Mouse (Mus musculus): ENCODE results near the gene Srsf7.
"Not testable (repeated sequence)": the region's sequence is repeated elsewhere in the genome, so short reads cannot be mapped to it uniquely, and the experiment has no call there.

Srsf7 gene

DNA sequence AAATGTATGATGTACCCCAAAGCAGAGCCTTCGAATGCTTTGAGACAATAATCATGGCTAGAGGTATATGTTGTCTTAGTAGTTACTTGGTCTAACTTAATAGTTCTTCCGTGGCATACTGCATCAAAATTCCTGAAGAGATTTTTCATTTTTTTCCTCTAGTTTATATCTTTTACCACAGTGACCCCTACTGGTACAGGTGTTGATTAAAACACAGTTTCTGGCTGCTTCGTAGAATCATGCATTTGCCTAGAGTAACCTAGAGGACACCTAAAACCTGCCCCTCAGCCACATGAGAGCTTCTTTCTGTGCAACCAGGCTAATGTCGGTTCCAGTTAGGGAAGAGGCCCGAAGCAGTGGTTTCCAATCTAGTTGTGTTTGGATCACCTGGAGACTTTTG lies 14.0 kb downstream of the Srsf7 start:
- DNase-seq = peak; percentile 25

DNA sequence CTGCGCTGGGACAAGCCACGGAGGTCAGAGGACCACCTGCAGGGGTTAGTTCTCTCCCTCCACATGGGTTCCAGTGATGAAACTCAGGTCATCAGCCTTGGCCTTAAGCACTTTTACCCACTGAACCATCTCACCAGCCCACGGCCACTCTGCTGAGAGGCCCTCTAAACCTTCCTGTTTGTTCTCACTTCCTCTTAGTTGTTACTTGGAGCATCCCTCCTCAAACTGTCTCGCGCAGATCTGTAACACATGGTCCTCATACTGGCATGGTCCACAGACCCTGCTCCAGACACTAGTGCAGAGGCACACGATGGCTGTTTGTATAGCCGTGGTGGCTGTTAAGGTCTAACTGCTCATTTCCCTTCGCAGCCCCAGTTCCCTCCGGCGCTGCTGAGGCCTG lies 23.5 kb downstream of the Srsf7 start:
- no peak for DNase-seq

DNA sequence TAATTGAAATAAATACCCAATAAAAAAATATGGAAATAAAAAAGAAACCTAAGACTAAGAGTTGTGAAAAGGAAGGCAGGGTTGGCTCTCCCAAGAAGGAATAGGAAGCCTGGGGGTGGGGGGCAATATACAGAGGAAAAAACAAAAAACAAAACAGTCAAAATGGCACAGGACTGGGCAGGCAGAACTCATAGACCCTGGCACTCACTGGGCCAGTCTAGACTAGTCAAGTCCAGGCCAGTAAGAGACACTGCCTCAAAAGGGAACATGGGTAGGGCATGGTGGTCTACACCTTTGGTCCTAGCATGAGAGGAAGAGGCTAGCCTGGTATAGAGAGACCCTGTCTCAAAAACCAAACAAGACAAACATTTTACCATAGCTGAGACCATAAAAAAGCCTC lies 26.6 kb downstream of the Srsf7 start:
- DNase-seq = no peak

DNA sequence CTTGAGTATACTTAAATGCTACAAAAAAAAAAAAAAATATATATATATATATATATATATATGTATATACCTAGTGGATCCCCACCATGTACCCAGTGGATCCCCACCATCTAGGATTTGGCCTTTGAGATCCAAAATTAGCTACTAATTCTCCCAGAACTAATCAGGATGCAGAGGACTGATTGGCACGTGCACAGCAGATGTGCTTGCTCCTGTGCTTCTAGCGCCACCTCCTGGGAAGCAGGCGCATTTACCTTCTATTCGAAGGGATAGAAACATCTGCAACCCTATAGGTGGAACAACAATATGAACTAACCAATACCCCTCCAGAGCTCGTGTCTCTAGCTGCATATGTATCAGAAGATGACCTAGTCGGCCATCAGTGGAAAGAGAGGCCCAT lies 27.1 kb downstream of the Srsf7 start:
- DNase-seq = peak; percentile 80

DNA sequence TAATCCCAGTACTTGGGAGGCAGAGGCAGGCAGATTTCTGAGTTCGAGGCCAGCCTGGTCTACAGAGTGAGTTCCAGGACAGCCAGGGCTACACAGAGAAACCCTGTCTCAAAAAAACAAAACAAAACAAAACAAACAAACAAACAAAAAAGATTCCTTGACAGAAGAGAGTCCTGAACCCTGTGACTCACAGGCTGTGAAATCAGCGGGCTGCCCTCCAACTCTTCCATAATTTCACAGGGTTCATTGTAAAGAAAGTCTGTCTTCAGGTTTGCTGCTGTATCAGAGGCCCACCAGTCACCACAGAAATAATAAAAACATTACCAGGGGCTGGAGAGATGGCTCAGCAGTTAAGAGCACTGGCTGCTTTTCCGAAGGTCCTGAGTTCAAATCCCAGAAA lies 28.3 kb downstream of the Srsf7 start:
- DNase-seq = not testable (repeated sequence)

DNA sequence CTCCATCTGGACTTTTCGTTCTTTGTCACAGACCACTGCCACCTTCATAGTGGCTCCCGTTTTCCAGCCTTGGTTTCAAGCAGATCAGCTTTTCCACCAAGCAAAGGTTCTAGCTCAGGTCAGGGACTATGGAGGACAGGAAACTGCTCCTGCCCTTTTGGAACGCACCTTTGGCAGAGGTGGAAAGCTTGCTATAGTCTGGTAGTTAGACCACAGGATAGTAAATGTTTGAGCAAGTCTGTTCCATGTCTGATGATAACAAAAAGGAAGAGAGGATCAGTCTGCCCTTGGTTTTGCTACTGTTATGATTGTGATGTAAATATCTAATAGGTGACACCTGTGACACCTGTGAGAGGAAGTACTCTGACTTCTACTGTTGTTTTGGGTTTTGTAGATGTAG lies 31.1 kb downstream of the Srsf7 start:
- no peak for DNase-seq

DNA sequence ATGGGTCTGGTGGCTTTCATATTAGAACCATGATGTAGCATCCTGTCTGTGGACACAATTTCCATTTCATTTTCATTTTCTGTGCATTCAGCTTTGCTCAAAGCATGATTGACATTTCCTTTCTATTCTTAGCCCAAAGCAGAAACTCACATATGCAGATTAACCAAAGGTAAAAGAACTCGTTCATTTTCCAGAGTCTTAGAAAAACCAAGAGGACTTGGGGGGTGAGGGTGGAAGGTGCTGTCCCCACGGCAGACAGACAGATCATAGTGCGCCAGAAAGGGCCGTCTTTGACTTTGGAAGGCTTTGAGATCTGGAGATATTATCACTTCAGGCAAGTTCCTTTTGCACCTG lies 31.7 kb downstream of the Srsf7 start:
- DNase-seq = peak; percentile 38

DNA sequence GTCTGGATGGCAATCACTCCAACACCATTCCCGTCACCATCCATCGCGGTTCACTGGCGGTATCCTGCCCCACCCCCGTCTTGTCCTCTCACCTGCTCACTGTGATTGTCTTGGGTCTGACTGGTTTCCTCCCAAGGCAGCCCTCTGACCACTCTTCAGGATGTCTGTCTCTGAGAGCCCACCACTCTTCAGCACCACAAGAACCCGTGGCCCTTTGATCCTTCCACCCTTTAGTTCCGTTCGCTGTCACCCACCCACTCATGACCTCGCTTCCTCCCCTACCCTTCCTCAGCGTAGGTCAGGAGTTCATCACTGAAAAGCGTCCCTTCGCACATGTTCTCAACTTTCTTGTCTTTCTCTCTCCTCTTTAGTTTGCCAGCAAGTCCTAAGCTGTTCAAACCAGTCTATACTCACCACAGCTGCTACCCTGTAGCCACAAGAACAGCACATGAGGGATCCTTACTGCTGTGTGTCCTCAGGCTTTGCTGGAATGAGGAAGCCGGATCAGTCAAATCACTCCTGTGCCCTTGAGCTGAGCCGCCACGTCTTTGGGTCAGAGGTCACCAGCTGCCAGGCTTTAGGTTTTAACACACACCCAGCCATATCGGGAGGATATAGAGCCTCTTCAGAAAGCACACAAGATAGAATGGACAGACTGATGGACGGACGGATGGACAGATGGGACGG lies 32.3 kb downstream of the Srsf7 start:
- peak; percentile 64 for DNase-seq

DNA sequence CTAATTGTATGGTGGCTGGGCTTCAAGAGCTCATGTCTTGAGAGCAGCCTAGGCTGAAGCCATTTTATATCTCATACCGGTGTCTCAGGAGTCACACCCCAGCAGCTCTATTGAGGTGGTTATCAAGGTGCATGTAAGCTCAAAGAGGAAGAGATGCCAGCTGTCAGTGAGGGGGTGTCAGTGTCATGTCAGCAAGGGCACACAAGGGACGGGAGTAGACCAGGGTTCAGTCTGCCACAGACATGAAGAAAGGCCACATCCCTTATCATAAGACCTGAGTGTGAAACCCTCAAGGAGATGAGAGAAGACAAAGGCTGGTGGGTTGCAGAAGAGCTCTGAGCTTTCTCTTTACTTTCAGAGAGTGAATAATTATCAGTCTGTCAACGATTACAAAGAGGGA lies 33.0 kb downstream of the Srsf7 start:
- DNase-seq = peak; percentile 48

DNA sequence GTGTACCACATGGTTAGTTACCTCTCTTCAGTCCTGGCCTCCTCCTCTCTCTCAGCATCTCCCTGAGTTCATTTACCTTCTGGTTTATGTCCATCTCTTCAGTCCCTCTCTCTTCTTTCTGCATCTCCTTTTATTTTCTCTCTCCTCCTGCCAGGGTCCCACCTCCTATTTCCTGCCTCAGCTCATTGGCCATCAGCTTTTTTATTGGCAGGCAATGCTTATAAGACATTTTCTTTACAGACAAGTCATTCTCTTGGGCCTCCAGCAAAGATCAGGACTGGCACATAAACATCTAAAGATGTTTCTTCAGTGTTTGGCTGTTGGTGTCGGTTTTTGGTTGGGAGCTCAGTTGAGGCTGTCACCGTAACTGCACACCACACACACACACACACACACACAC lies 33.4 kb downstream of the Srsf7 start:
- no peak for DNase-seq

DNA sequence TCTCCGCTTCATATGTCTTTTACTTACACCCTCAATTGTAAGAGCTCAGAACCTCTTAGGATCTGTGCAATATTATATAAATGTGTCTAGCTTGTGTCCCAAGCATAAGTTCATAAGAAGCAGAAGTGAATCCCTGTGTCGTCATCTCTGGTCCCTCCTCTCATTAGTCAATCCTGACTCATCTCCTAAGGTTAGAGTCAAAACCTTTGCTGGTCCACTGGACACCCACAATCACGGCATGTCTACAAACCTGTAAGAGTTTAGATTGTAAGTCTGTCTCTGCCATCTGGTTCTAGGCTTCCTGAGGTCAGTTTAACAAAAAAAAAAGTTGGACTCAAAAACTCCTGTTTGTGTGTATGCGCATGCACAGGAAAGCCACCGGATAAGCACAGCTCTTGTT lies 34.3 kb downstream of the Srsf7 start:
- DNase-seq = no peak

DNA sequence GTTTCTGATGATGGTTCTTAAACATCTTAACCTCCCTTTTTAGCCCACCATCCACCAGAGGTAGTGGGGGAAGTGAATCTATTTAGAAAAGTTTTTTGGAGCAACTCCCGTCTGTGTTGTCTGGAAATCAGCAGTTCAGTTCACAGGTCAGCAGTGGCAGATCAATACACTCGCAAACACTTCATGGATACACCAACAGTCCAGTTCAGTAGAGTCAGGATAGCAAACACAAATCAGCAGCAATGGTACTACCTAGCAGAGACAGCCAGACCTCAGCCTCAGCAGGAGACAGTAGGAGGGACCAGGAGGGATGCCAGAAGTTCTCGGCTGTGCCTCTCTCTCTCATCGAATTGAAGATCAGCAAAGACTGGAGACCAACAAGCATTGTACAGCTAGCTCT lies 35.2 kb downstream of the Srsf7 start:
- no peak for DNase-seq

DNA sequence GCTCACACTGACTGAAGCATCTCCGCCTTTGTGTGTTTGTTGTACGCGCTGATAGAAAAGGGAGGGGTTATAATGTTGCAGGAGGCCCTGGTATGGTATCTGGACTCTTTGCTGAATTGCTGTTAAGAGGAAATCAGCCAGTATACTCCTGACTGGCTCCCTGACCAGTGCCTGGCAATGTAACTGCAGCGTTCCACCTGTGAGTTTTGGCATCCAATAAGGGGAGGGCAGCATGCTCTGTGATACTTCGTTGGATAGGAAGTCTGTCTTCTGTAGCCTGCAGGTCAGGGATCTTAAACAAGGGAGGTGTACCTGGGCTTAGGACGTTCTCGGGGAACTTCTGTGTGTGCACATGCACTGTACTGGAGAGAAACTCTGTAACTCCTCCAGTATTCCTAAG lies 36.2 kb downstream of the Srsf7 start:
- DNase-seq = no peak

DNA sequence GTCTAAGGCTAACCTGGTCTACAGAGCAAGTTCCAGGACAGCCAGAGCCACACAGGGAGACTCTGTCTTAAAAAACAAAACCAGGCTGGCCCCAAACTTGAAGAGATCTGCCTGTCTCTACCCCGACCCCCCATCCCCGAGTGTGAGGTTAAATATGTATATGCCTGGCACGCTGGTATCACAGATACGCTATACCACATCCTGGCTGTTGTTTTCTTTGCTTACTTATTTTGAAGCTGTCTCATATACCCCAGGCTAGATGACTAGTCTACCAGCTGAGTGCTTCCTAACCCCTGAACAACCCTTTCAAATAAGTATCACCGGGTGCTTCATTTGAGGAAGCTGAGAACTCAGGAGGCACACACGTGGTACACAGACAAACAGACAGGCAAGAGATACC lies 37.3 kb downstream of the Srsf7 start:
- DNase-seq = peak; percentile 35

DNA sequence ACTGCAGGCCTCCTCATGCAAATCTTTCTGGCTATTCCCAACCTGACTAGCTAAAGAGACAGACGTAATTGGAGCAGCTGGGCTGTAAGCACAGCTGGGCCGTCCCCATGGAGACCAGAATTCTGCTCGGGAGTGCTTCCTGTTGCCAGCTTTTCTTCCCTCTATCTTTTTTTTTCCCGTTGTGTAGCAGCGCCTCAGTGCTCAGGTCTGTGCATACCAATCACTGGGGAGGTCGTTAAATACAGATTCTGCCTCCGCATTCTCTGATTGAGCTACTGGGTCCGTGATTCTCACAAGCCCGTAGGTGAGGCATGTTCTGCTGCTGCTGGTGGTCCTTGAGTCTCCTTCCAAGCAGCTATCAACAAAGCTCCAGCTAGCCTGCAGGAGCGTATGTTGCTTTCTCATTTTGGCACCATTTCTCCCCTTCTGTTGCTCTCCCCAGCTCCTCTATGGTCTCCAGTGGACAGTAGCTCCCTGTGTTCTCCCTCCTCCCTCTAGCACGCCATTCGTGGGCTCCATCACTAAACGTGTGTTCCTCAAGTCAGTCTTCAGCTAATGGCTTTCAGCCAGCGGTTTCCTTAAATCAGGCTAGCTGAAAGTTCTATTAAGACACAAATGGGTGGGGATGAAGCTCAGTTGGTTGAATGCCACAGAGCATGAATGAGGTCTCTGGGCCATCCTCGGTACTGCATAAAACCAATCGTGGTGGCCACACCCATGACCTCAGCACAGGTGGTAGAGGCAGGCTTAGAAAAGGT lies 38.5 kb downstream of the Srsf7 start:
- DNase-seq = no peak

DNA sequence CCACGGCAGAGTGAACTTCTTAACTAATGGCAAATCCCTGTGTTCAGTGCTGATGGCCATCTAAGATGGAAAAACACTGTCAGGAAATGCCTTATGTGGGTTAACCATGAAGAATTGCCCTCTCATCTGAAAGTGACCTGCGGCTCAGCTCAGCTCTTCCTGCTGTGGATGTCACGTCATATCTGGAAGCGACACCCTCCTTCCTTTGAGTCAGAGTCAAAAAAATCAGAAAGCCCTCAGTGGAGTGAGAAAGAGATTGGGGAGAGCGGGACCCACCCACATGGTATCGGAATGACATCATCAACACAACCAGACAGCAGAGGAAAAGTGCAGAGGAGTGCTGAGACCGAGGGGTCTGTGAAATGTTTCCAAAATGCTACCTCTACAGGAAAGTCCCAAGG lies 39.3 kb downstream of the Srsf7 start:
- no peak for DNase-seq

DNA sequence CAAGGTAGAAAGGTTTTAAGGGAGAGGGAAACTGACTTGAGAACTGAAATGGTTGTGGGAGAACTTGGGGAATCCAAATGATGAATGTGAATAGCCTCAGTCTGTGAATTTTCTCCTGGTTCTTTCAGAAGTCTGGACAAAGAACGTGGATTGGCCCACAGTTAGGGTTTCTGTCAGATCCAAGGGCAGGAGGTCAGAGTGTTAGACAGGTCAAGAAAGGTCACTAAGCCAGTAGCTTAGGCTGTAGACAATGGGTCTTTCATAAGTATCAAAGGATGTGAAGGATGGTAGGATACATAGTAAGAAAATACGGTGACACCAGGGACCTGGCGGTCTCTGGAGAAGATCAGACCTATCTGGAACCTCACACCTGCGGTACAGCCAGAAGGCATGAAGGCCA lies 39.7 kb downstream of the Srsf7 start:
- DNase-seq = no peak

DNA sequence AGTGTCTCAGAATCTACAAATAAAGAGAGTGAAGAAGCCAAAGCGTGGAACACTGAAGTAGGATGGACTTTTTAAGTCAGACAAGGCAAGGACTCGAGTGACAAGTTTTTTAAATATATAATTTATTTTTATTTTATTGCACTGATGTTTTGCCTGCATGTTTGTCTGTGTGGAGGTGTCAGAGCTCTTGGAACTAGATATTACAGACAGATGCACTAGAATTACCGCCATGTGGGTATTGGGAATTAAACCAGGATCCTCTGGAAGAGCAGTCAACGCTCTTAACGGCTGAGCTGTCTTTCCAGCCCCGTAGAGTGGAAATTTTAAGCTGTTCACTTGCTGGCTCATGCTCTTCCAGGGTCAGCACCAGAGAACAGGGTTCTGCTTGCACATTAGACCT lies 40.8 kb downstream of the Srsf7 start:
- DNase-seq = no peak

DNA sequence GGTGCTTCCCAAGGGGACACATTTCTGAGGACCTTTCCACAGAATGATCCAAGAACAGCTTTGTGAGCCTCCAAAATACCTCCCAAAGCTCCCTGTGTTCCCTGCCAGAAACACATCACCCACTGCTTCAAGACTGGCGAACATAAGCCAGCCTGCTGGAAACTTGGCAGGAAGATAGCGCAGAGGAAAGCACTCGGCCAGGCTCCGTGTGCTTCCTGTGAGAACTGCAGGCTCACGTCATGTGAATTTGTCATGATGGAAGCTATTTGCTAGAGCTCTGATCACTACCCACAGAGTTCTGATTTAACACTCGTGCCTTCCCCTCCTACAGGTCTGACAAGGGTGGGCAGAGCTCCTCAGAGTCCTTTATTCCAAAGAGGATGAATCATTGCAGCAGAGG lies 41.4 kb downstream of the Srsf7 start:
- DNase-seq = no peak

DNA sequence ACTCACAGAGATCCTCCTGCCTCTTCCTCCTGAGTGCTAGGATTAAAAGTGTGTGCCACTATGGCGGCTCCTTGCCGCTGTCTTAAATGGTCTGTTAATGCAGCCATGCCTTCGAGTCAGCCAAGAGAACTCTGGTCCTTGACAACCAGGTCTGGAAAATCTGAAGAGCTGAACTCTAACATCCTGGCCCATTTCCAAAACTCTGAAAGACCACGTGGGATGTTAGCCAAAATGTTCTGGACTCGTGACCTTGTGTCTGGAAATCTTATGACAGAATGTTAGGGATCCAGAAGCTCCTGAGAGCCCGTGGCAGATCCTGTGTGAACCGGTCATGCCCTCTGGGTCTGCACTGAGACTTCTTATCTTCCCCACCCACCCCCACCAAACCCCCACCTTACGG lies 43.1 kb downstream of the Srsf7 start:
- no peak for DNase-seq

DNA sequence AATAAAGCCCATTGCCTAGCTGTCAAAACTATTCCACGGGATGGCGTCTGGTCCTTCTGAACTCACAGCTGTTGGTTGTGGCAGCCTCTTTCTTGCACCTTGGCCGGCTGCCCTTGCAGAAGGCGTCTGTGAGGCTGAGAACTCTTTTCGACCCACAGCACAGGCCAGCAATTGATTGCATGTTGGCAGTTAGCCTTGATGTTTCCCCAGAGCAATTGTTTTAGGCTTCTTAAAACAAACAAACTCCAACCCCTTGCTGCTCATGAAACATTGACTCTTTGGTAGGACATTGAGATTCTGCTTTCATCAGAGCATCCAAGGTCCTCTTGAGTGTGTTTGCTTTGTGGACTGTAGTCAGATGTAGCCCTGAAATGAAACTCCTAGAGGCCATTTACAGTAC lies 46.7 kb downstream of the Srsf7 start:
- no peak for DNase-seq

DNA sequence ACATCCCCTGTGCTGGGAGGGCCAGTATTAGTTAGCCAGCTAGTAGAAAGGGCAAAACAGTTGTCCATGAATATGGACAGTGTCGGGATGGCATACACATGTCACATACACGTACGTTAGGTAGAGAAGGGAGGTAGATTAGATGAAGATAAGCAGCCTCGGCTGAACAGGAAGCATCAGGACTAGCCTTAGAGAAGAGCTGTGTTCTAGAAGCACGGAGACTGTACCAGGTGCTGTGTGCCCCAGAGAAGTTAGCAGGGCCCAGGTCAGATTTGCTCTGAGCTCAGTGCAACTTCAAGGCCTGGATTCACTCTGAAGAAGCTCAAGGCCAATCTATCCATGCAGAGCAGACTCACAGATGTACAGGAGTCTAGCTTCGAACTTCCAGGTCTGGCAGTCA lies 49.6 kb downstream of the Srsf7 start:
- peak; percentile 41 for DNase-seq

DNA sequence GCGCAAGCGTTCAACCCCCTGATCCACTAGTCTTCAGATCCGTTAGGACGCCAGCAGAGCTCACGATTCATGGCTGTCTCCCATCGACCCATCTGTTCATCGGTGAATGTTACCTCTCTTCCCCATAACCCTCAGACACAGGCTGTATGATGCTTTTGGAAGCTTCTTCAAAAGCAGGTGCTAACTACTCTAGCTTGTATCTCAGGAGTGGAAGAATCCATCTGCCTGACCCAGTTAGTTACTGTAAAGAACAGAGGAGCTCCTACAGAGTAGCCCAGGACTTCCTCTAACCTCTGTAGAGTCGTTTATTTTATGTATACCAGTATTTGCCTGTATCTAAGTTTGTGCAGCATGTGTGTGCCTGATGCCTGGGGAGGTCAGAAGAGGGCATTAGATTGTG lies 50.2 kb downstream of the Srsf7 start:
- no peak for DNase-seq

DNA sequence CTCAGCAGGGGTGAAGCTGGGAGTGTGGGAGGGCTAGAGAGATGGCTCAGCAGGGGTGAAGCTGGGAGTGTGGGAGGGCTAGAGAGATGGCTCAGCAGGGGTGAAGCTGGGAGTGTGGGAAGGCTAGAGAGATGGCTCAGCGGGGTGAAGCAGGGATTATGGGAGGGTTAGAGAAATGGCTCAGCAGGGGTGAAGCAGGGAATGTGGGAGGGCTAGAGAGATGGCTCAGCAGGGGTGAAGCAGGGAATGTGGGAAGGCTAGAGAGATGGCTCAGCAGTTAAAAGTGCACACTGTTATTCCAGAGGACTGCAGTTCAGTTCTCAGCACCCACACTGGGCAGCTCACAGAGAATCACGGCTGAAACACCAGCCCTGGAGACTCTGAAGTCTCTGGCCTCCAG lies 53.5 kb downstream of the Srsf7 start:
- no peak for DNase-seq

Data from thymus, postnatal 14 days (tissue).